Mouse (Mus musculus): ENCODE results near the gene Nmrk2. TPM values are rescaled to one million over a fixed set of nuclear protein-coding genes. Genes with fewer than 3 reads are reported as not detected.
"Not testable (repeated sequence)": the region's sequence is repeated elsewhere in the genome, so short reads cannot be mapped to it uniquely, and the experiment has no call there.

Gene Nmrk2
- polyA plus RNA-seq, 1 experiment from 2014 or later, result not detected

DNA sequence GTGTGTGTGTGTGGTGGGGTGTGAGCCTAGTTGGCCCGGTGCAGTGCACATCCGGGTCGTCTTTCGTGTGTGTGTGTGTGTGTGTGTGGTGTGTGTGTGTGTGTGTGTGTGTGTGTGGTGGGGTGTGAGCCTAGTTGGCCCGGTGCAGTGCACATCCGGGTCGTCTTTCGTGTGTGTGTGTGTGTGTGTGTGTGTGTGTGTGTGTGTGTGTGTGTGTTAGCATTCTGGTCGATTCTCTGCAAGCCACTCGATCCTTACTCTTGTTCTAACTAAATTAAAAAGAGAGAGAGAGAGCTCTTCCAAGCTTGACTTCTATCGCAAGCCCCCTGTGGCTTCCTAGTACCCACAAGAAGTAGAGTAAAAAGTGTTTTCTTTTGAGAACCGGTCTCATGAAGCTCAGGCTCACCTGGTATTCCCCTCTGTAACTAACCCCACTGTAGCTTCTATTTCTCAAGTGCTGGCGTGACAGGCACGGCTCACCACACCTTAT lies 32.4 kb downstream of the Nmrk2 start:
- Histone ChIP-seq H3K27ac (replicated peaks) (0 out of 2 replicates have a peak overlapping the region, but pooled peaks have one; percentile 20), H3K4me2 (replicated peaks) (peak overlapping the region; percentile 94; the same call in 1 of the 2 replicates), H3K4me1 (peaks cover 34% of the 10 kb centered on the region)
- ATAC-seq (ENCODE audit: low FRiP score, low read depth); H3K36me3 ChIP-seq; H3K9ac ChIP-seq (replicated peaks); H3K9me3 ChIP-seq; H3K4me3 ChIP-seq; H3K27me3 ChIP-seq: not testable (repeated sequence)
- WGBS, result 67% methylated on average over 5 of the region's 14 CpGs

DNA sequence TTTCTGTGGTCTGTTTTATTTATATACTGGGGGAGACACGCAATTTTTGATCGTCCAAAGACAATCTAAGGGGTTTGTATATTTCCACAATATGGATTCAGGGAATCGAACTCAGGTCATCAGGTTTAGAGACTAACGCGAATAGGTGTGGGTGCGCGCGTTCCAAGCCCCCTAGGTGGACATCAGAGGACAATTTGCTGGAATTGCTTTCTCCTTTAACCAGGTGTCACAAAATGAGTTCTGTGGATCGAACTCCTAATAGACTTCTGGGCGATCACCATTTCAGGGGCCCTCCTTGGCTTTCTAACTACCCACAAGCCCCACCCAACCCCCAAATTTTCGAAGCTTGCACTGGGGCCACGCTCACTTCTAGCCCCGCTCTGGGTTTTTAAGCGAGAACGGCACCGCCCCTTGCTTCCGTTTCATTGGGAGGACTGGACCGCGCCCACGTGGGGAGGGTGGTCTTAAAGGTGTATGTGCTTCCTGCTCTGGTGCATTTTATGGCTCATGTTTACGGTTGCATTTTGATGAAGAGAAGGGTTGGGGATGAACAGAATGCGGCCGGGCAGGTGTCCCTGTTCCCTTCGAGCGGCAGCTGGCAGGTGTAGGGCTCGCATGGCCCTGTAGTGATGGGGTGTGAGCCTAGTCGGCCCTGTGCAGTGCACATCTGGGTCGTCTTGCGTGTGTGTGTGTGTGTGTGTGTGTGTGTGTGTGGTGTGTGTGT lies 33.2 kb downstream of the Nmrk2 start:
- peak overlapping the region; percentile 72 for H3K27ac ChIP-seq (replicated peaks)
- H3K9me3 ChIP-seq, result no peaks in the 10 kb centered on the region
- H3K4me2 ChIP-seq (replicated peaks), result peak overlapping the region; percentile 94
- ATAC-seq (ENCODE audit: low FRiP score, low read depth), result no peak; the same call in 1 of the 2 replicates
- peaks cover 26% of the 10 kb centered on the region for H3K4me1 ChIP-seq
- peaks cover 7% of the 10 kb centered on the region for H3K36me3 ChIP-seq
- H3K9ac ChIP-seq (replicated peaks), result peak overlapping the region; percentile 58
- peak overlapping the region; percentile 94 for H3K4me3 ChIP-seq
- no peaks in the 10 kb centered on the region for H3K27me3 ChIP-seq
- 6% methylated on average over 29 of the region's 29 CpGs for WGBS

- peak overlapping the region; percentile 94 for H3K4me2 ChIP-seq (replicated peaks)
- ATAC-seq (ENCODE audit: low FRiP score, low read depth), result peak; percentile 55
- H3K27ac ChIP-seq (replicated peaks), result peak overlapping the region; percentile 72
- H3K9me3 ChIP-seq, result no peaks in the 10 kb centered on the region
- peak overlapping the region; percentile 94 for H3K4me3 ChIP-seq
- H3K4me1 ChIP-seq, result peaks cover 20% of the 10 kb centered on the region
- peaks cover 13% of the 10 kb centered on the region for H3K36me3 ChIP-seq
- H3K9ac ChIP-seq (replicated peaks), result peak overlapping the region; percentile 58; the same call in 1 of the 2 replicates
- no peaks in the 10 kb centered on the region for H3K27me3 ChIP-seq
- 11% methylated on average over 5 of the region's 5 CpGs for WGBS
These were observed 33.8 kb downstream of the Nmrk2 start for GRCm38 (mm10) chr10:81168087-81168431.

DNA sequence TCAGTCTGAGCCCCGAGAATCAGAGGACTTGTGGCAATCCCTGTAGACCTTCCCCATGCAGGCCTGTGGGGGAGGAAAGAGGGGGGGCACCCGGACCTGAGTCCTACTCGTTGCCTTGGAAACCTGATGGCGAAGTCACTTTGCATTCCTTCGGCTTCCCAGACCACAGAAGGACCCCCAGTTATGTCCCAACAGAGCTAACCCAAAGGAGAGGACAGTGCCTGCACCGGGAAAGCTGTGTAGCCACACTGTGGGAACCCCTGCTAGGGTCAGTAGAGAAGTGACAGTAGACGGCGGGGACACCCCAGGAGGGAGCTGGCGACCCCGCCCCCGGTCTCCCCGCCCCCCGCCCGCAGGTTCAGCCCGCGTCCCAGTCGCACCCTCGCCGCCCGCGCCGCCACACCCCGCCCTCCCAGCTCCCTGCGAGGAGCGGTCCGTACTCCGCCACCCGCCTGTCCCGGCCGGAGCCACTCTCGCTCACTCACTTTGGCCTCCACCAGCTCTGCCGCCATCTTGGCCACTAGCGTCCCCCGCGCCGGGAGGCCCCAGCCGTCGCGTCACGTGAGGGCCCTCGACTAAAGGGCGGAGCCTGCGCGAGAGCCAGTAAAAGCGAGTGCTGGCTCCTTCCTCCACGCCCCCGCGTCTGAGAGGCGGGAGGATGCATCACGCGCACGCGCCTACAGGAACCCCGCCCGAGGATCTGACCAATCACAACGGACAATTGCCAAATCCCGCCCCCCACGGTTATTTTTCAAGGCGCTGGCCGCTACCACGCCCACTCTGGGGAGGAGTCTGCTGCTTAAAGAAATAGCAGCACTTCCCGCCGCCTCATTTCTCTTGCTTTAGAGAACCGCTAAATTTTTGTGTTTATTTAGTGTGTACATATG lies 34.4 kb downstream of the Nmrk2 start, which contains the start of gene Pias4:
Gene Pias4, minus strand, starts transcription at position 724 of the 887 bp plus-strand sequence.
- H3K36me3 ChIP-seq, result peaks cover 17% of the 10 kb centered on the region
- H3K9me3 ChIP-seq, result no peaks in the 10 kb centered on the region
- H3K9ac ChIP-seq (replicated peaks), result peak within 1 kb of the TSS; percentile 81
- H3K27me3 ChIP-seq, result no peaks in the 10 kb centered on the region
- peak within 1 kb of the TSS; percentile 72 for H3K27ac ChIP-seq (replicated peaks)
- ATAC-seq (ENCODE audit: low FRiP score, low read depth), result peak; percentile 89
- under 1% methylated on average over 44 of the region's 64 CpGs for WGBS
- peaks cover 18% of the 10 kb centered on the region for H3K4me1 ChIP-seq
- peak within 1 kb of the TSS; percentile 94 for H3K4me3 ChIP-seq
- peak within 1 kb of the TSS; percentile 94 for H3K4me2 ChIP-seq (replicated peaks)

- peaks cover 18% of the 10 kb centered on the region for H3K4me1 ChIP-seq
- H3K36me3 ChIP-seq, result peaks cover 40% of the 10 kb centered on the region
- H3K9me3 ChIP-seq, result no peaks in the 10 kb centered on the region
- H3K4me3 ChIP-seq, result no peak overlapping the region
- no peak overlapping the region for H3K9ac ChIP-seq (replicated peaks)
- no peak for ATAC-seq (ENCODE audit: low FRiP score, low read depth)
- WGBS, result 89% methylated on average over 8 of the region's 8 CpGs
- H3K27me3 ChIP-seq, result no peaks in the 10 kb centered on the region
- no peak overlapping the region for H3K4me2 ChIP-seq (replicated peaks)
- H3K27ac ChIP-seq (replicated peaks), result no peak overlapping the region
These were observed 36.7 kb downstream of the Nmrk2 start for GRCm38 (mm10) chr10:81165118-81165517.

DNA sequence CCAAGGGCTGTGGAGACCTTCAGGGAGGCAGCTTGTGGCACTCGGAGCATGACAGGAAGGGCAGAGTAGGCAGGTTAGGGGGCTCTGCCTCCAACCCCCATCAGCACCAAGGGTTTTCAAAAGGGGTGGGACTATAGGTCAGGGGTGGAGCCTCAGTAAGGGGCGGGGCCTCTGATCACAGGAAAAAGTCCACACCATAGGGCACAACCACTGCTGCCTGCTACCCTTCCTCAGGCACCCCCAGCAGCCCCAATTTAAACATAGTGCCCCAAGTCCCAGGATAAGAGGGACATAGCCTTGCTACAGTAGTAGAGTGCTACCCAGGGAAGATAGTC lies 39.6 kb downstream of the Nmrk2 start:
- no peak overlapping the region for H3K4me2 ChIP-seq (replicated peaks)
- peaks cover 11% of the 10 kb centered on the region for H3K4me1 ChIP-seq
- H3K4me3 ChIP-seq, result no peak overlapping the region
- H3K9ac ChIP-seq (replicated peaks), result no peak overlapping the region
- no peaks in the 10 kb centered on the region for H3K9me3 ChIP-seq
- 0 out of 2 replicates have a peak overlapping the region, but pooled peaks have one; percentile 4 for H3K27ac ChIP-seq (replicated peaks)
- WGBS, result 72% methylated on average over 2 of the region's 2 CpGs
- ATAC-seq (ENCODE audit: low FRiP score, low read depth), result no peak
- H3K27me3 ChIP-seq, result no peaks in the 10 kb centered on the region
- H3K36me3 ChIP-seq, result peaks cover 64% of the 10 kb centered on the region

GRCm38 (mm10) chr10:81161602-81162317 lies 40.1 kb downstream of the Nmrk2 start:
- no peak overlapping the region for H3K9ac ChIP-seq (replicated peaks)
- H3K27ac ChIP-seq (replicated peaks), result 0 out of 2 replicates have a peak overlapping the region, but pooled peaks have one; percentile 4
- H3K4me3 ChIP-seq, result no peak overlapping the region
- ATAC-seq (ENCODE audit: low FRiP score, low read depth), result no peak
- 89% methylated on average over 8 of the region's 8 CpGs for WGBS
- H3K4me1 ChIP-seq, result peaks cover 6% of the 10 kb centered on the region
- H3K27me3 ChIP-seq, result no peaks in the 10 kb centered on the region
- peaks cover 69% of the 10 kb centered on the region for H3K36me3 ChIP-seq
- H3K9me3 ChIP-seq, result no peaks in the 10 kb centered on the region
- H3K4me2 ChIP-seq (replicated peaks), result no peak overlapping the region

DNA sequence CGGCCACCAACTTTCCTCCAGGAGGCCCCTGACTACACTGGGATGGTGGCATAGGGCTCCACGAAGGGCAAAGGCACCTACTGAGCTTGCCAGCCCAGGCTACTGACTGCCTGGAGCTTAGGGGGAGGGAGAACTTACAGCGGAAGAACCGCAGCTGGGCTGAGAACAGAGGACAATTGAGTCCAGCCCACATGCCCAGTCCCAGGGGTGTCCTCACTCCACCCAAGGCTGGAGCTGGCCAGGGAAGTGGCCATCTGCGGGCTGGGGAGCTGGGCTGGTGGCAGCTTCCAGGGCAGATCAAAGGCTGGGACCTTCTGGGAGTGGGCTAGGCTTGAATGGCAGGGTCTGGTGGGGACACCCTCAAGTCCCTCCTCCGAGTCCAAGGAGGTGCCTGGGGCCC lies 47.1 kb downstream of the Nmrk2 start:
- Histone ChIP-seq H3K36me3 (peaks cover 82% of the 10 kb centered on the region), H3K4me3 (no peak overlapping the region), H3K27me3 (no peaks in the 10 kb centered on the region), H3K9ac (replicated peaks) (no peak overlapping the region), H3K27ac (replicated peaks) (no peak overlapping the region), H3K4me2 (replicated peaks) (no peak overlapping the region), H3K9me3 (no peaks in the 10 kb centered on the region), H3K4me1 (no peaks in the 10 kb centered on the region)
- no peak for ATAC-seq (ENCODE audit: low FRiP score, low read depth)
- WGBS, result 85% methylated on average over 6 of the region's 6 CpGs

GRCm38 (mm10) chr10:81154313-81154712 lies 47.5 kb downstream of the Nmrk2 start:
- no peaks in the 10 kb centered on the region for H3K9me3 ChIP-seq
- no peak overlapping the region for H3K27ac ChIP-seq (replicated peaks)
- no peak overlapping the region for H3K4me2 ChIP-seq (replicated peaks)
- no peaks in the 10 kb centered on the region for H3K27me3 ChIP-seq
- 0 out of 2 replicates have a peak overlapping the region, but pooled peaks have one; percentile 11 for H3K9ac ChIP-seq (replicated peaks)
- WGBS, result 95% methylated on average over 12 of the region's 12 CpGs
- no peak for ATAC-seq (ENCODE audit: low FRiP score, low read depth)
- no peaks in the 10 kb centered on the region for H3K4me1 ChIP-seq
- peaks cover 84% of the 10 kb centered on the region for H3K36me3 ChIP-seq
- H3K4me3 ChIP-seq, result no peak overlapping the region

GRCm38 (mm10) chr10:81152609-81153008 lies 49.2 kb downstream of the Nmrk2 start:
- H3K36me3 ChIP-seq, result peaks cover 84% of the 10 kb centered on the region
- no peak overlapping the region for H3K4me3 ChIP-seq

DNA sequence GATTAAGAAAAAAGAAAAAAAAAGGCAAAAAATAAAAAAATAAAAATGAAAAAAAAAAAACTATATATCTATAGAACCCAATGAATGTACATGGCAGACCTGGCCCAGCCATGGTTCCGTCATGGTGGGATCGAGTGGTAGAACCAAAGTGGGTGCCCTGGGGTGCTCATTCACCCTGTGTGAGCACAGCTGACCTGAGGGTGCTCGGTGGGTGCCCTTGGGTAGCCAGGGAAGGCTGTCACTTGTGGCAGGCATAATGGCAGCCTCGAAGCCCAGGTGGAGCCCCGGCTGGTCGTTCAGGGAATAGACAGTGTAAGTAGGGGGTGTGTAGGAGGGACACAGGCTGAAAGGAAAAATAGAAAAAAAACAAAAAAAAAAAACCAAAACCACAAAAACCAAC lies 50.6 kb downstream of the Nmrk2 start:
- H3K9me3 ChIP-seq, result no peaks in the 10 kb centered on the region
- no peak overlapping the region for H3K4me2 ChIP-seq (replicated peaks)
- H3K9ac ChIP-seq (replicated peaks), result no peak overlapping the region
- WGBS, result 79% methylated on average over 6 of the region's 6 CpGs
- H3K27ac ChIP-seq (replicated peaks), result no peak overlapping the region
- H3K27me3 ChIP-seq, result no peaks in the 10 kb centered on the region
- no peak for ATAC-seq (ENCODE audit: low FRiP score, low read depth)
- H3K4me1 ChIP-seq, result no peaks in the 10 kb centered on the region
- H3K36me3 ChIP-seq, result peaks cover 84% of the 10 kb centered on the region
- no peak overlapping the region for H3K4me3 ChIP-seq

More at GRCm38 (mm10) chr10:81152609-81153008, 49.2 kb downstream of the Nmrk2 start:
- H3K9ac ChIP-seq (replicated peaks), result no peak overlapping the region
- no peaks in the 10 kb centered on the region for H3K4me1 ChIP-seq
- H3K4me2 ChIP-seq (replicated peaks), result no peak overlapping the region
- H3K9me3 ChIP-seq, result no peaks in the 10 kb centered on the region
- no peak for ATAC-seq (ENCODE audit: low FRiP score, low read depth)
- 81% methylated on average over 12 of the region's 12 CpGs for WGBS
- H3K27me3 ChIP-seq, result no peaks in the 10 kb centered on the region
- H3K27ac ChIP-seq (replicated peaks), result peak overlapping the region; percentile 49; the same call in 1 of the 2 replicates
